Mouse (Mus musculus) mouse embryonic stem cell (cell line): Measurements from ENCODE around the gene Pacsin3.

Experiments
- in situ Hi-C, 2 experiments: fragments of 300-500 bp; cut with MboI; formaldehyde crosslinking; loops; 1 replicate in 1 of 2; 3 replicates in 1 of 2; pipeline ENCODE4 v1.14.3; 2019 to 2020; ENCODE audit warnings: low sequenced_read_pairs in 2 of 2, low pct_unique_long_range_greater_than_20kb in 1 of 2, mixed read lengths in 1 of 2; ENCODE audit not compliant: unreplicated experiment in 1 of 2

The Pacsin3 gene

GRCm38 (mm10) chr2:91291197-91292007 is 35.6 kb downstream of the Pacsin3 start:
- in situ Hi-C loops = loop anchor here (5.0 to 25.0 kb wide), 3 partner anchors 173 to 346 kb away; partner anchors contain the start of genes Arhgap1 (in 1 of the 2), F2 (in 1 of the 2) and Zfp408 (in 1 of the 2)

- in situ Hi-C loops = loop anchor here (5.0 to 25.0 kb wide), 3 partner anchors 171 to 343 kb away; partner anchors contain the start of genes Arhgap1 (in 1 of the 2), F2 (in 1 of the 2) and Zfp408 (in 1 of the 2)
These were observed 38.5 kb downstream of the Pacsin3 start for GRCm38 (mm10) chr2:91294226-91294625.

- in situ Hi-C loops = loop anchor here in 1 of 2 experiments (10.0 to 25.0 kb wide), 2 partner anchors 169 to 341 kb away; partner anchors contain the start of genes Arhgap1, F2 and Zfp408
These were observed 40.1 kb downstream of the Pacsin3 start for GRCm38 (mm10) chr2:91295895-91296294.

- in situ Hi-C loops = loop anchor here in 1 of 2 experiments (10.0 to 25.0 kb wide), 2 partner anchors 166 to 338 kb away; partner anchors contain the start of genes Arhgap1, F2 and Zfp408
These were observed 43.4 kb downstream of the Pacsin3 start for GRCm38 (mm10) chr2:91299156-91299555.

GRCm38 (mm10) chr2:91300784-91301183 is 45.0 kb downstream of the Pacsin3 start:
- in situ Hi-C loops = no loop called here

DNA sequence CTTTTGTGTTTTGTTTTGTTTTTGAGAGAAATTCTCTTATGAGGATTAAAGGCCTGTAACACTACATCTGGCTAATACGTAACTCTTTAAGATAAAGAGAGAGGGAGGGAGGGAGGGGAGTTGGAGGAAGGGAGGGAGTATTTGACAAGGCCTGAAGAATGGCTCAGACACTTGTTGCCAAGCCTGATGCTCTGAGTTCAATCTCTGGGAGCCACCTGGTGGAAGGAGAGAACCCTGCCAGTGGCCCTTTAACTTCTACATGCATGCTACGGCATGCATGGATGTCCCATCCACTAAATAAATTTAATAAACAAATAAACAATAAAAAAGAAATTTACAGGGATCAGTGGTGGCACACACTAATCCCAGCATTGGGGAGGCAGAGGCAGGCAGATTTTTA is 46.1 kb downstream of the Pacsin3 start:
- in situ Hi-C loops = no loop called here

- in situ Hi-C loops = no loop called here
These were observed 47.1 kb downstream of the Pacsin3 start for GRCm38 (mm10) chr2:91302845-91303244.

DNA sequence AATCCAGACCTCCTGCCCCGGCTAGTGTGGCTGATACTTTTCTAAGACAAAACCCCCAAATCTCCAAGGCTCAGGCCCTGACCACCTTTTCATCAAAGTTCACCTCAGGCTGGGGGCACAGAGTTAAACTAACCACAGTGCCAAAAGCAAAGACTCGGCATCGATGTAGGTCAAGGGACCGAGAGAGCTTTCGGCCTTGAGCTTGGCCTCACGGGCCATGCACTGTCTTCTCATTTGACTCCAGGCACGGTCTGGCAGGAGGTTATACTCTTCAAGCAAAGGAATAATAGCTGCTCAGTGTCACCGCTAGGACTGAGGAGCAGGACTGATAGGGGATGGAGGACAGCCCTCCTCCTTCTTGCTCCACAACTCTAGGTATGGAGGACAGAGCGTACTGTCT is 50.2 kb downstream of the Pacsin3 start:
- in situ Hi-C loops = no loop called here

DNA sequence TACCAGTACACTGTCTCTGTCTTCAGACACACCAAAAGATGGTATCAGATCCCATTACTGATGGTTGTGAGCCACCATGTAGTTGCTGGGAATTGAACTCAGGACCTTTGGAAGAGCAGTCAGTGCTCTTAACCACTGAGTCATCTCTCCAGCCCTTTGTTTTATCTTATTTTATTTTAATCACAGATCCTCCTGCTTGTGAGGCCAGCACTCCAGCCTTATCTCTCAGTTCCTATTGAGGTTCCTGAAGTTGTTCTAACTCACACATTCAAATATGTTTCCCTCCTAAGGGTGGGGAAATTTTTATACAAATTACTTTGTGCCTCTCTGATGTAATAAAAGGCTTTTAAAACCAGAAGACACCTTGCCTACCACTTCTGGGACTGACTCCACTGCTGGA is 50.8 kb downstream of the Pacsin3 start:
- in situ Hi-C loops = no loop called here

- in situ Hi-C loops = no loop called here
These were observed 52.9 kb downstream of the Pacsin3 start for GRCm38 (mm10) chr2:91308680-91309079.

DNA sequence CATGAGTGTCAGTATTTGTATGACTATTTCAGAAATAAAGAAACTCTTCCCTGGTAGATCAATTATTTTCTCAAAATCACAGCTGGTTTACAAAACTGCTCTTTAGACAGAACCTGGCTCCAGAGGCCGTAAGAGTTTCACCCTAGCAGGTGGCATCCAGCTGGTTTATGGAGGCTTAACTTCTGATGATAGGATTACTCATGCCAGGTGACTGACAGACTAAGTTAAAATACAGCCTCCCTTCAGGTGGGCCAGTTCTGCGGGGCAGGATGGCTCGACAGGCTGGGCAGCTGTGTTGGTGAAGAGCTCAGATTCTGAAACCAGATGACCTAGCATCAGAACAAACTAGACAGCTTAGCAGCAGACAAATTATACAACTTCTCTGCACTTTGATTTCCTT is 53.8 kb downstream of the Pacsin3 start:
- in situ Hi-C loops = no loop called here

DNA sequence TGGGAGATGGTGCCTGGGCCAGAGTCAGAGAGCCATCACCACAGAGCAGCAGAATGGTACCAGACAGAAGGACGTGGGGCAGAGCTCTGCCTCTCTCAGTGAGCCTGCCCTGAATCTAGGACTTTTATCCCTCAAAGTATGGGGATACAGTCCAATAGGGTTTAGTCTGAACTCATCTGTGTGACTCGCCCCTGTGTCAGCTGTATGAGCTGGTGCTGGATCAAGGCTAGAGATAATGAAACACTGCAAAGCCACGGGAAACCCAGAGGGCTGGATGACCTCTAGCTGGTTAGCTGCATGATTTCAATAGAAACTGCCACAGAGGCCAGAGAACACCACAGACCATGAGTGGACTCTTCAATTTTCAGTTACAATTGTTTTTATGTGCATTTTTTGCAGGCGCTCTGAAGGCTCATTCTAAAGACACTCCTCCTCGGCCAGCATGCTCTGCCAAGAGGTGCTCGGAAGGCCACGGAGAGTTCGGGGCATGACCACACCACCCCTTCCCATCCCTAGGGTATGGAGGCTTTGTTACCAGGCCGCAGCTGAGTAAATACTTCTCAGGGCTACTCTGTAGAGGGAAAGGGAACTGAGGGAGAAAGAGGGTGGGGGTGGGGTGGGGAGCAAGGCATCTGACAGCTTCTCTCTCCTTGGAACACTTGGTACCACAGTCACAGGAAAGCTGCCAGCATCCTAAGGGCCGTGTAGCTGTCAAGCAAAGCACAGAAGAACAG is 57.0 kb downstream of the Pacsin3 start:
- in situ Hi-C loops = no loop called here

- in situ Hi-C loops = no loop called here
These were observed 58.4 kb downstream of the Pacsin3 start for GRCm38 (mm10) chr2:91314184-91314583.
